Mouse (Mus musculus) lung, postnatal 25 days (tissue): ENCODE measurements around the gene Efs.
"Not testable (repeated sequence)": the region's sequence is repeated elsewhere in the genome, so short reads cannot be mapped to it uniquely, and the experiment has no call there.

Experiments used
- DNase-seq: peaks from one replicate; pipeline ENCODE4 v3.0.0; 2022; ENCODE audit warnings: low spot score

The Efs gene

DNA sequence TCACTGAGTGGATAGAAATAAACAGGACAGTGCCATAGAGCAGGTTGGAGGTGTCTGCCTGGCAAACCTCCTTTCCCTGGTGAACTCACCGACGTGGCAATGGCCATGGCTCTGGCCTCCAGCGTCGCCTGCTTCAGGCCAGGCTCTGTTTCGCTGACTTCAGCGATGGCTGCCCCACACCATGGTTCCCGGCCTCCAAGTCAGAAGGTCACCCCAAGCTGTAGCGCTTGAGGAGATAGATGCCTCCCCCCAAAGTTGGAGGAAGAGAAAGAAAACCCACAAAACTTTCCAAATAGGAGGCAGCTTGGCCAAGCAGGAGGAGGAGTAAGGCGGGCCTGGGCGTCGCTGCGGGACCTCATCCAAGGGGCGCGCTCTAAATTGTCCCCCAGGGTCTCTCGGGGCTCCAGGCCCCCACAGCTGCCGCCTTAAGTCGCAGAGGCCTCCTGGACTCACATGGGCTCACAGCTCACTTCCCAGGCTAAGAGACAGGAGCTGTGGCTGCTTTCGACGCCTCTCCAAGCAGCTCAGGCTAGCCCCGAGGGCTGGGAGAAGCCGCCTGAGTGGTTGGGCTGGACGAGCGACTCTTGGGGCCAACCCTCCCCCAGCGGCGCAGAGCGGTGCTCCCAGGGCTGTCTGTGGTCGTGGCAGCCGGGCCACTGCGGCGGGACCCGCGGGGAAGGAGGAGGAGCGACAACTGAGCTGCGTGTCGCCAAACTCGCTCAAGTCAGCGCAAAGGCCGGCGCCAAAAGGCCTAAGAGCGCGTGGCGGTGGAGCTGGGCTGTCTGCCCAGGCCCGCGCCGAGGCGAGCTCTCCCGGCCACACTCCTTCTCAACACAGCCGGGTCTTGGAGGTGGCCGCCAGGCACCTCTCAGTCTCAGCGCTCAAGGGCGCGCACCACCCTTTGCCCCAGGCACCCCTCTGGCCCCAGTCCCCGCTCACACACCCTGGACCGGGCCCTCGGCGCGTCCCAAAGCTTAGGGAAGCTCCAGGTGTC is at the start of gene Efs:
Gene Efs (minus strand): TSS at position 778 of the 994 bp plus-strand sequence.
- peak; percentile 24 for DNase-seq

- no peak for DNase-seq
These were observed 48.3 kb upstream of the Efs start for GRCm38 (mm10) chr14:54974068-54974791.

DNA sequence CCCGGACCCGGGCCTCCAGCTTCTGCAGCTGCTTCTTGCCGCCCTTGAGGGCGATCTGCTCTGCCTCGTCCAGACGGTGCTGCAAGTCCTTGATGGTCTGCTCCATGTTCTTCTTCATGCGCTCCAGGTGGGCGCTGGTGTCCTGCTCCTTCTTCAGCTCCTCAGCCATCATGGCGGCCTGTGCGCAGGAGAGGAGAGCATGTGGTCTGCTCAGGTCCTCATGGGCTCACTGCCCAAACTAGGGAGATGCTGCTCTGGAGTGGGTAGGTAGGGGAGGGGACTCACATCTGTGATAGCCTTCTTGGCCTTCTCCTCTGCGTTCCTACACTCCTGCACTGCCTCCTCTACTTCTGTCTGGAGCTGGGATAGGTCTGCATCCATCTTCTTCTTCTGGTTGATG is 46.9 kb upstream of the Efs start:
- not testable (repeated sequence) for DNase-seq

DNA sequence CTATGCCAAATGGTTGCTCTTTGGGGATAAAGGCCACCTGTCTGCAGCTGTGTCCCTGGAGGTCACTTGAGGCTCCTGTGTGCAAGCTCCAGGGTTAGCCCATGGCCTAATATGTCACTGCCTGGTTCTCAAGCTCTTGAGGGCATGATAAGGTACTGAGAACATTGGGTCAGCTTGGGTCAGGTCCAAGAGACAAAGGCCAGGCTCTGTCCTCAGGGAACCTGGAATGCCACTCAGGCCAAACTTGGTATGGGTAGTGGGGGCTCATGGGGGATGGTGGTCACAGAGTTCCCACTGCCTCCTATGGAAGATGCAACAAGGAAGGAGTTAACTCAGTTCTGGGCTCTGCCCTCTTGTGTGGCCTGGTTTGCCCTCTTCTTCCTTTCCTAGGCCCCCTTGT is 42.4 kb upstream of the Efs start:
- DNase-seq, result no peak

GRCm38 (mm10) chr14:54967874-54968273 is 41.9 kb upstream of the Efs start:
- no peak for DNase-seq

DNA sequence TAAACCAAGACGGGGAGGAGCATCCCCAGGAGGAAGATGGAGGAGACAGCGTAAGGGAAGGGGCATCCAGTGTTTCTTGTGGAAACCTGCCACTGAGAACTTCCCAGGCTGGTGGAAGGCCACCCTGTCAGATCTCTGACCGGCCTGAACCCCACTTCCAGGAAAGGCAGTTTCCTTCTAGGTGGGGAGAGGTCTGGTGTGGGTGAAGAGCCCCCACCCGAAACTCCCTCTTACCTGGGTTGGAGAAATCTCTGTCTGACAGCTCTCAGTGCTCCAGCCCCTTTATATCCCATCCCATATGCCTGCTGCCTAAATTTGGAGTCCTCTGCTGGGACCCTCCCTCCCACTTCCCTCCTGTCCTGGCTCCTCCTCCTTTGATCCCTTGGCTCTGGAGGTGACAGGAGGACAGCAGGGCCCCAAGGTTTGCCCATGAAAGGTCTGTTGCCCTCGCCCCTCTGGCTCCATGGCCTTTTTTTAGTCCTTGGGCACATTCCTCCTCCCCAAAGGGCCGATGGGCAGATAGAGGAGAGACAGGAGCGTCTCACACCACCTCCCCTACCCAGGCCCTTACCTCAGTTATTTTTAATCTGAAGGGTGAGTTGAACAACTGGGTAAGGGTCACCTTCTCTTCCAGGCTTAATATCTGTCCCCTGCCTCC is 40.5 kb upstream of the Efs start, which contains the start of gene Myh6:
Gene Myh6 (minus strand): TSS at position 608 of the 658 bp plus-strand sequence.
- DNase-seq, result no peak

DNA sequence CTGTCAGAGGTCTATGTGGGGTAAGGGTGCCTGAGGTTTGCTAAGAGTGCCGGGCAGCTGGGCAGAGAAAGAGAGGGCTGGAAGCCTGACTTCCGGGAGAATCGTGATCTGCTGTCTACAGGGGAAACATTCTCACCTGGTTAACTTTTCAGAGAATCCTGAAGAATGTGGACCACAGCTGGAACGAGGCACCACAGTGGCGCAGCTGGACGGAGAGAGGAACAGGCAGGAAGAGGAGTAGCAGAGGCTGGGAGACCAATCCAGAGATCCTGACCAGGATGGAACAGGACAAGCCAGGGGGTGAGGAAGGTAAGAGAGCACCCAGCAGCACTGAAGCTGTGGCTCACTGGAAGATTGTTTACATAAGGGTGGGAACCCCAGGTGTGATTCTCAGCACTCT is 39.7 kb upstream of the Efs start:
- no peak for DNase-seq

GRCm38 (mm10) chr14:54965044-54965443 is 39.1 kb upstream of the Efs start:
- no peak for DNase-seq

DNA sequence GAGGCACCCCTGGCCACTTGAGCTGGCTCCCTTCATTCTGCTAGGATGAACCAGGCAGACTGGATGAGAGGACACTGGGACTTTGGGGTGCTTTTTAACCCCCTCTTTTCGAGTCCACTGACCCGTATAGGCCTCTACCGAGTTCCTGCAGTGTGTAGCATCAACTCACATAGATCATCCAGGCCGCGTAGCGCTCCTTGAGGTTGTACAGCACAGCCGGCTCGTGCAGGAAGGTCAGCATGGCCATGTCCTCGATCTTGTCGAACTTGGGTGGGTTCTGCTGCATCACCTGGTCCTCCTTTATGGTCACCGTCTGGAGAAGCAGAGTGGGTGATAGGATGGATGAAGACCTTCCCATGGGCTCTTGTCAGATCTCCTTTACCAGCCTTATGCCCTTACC is 37.8 kb upstream of the Efs start:
- no peak for DNase-seq

GRCm38 (mm10) chr14:54962714-54963113 is 36.8 kb upstream of the Efs start:
- no peak for DNase-seq

- no peak for DNase-seq
These were observed 35.6 kb upstream of the Efs start for GRCm38 (mm10) chr14:54961487-54961886.

DNA sequence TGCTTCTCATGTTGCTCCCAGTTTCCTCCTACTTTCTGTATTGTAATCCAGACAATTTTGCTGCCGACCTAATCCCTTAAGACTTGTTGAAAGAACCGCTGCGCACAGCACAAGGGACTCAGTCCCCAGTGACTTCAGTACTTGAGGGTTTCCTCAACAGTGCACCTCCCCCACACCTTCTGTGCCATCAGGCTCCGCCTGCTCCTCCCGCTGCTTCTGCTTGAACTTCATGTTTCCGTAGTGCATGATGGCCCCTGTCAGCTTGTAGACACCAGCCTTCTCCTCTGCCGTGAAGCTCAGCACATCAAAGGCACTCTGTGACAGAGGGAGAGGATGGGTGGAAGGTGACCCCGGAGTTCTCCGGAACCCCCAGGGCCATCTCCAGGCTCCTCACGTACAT is 34.8 kb upstream of the Efs start:
- DNase-seq, result no peak

GRCm38 (mm10) chr14:54959853-54960613 is 34.1 kb upstream of the Efs start:
- not testable (repeated sequence) for DNase-seq

DNA sequence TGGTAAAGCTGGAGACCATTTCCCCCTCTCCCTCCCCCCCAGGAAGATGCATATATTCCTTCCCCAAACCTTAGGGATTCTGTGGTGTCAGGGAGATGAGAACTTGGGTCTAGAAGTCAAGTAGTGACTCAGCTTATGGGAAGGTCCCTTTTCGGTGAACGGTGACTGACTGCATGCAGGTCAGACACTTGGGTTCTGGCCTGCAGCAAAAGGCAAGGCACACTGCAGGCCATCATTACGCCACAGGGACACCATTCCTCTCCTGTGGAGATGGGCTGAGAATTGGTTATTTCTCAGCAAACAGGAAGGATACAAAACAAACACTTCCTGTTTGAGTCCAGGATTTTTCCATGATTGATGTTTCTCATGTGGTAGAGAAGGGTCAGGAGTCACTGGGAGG is 33.3 kb upstream of the Efs start:
- DNase-seq, result no peak

DNA sequence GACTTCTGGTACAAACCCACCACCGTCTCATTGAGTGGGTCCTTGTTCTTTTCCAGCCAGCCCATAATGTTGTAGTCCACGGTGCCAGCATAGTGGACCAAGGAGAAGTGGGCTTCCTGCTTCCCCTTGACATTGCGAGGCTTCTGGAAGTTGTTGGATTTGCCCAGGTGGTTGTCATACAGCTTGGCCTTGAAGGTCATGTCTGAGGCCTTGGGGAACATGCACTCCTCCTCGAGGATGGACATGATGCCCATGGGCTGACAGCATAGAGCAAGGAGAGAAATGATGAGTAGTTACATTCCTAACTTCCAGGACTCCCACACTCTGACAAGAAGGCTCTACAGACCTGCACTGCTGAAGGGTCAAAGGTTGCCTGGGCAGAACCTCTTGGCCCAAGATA is 32.6 kb upstream of the Efs start:
- DNase-seq, result no peak

DNA sequence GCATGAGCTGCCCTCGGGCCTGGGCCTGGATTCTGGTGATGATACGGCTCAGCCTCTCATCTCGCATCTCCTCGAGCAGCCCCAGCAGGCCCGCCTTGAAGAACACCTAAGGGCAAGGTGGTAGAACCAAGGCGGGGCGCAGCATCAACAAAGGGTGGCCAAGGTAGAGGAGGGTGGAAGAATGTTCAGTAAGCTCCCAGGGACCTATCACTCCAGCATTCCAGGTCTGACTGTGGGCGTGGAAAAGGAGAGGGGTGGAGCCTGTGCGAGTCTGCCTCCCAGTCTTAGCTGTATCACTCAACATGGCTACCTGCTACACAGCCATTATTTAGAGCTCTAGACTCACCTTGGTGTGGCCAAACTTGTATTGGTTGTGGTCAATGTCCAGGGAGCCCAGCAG is 30.6 kb upstream of the Efs start:
- no peak for DNase-seq

GRCm38 (mm10) chr14:54955481-54955880 is 29.6 kb upstream of the Efs start:
- no peak for DNase-seq

GRCm38 (mm10) chr14:54954474-54954873 is 28.5 kb upstream of the Efs start:
- DNase-seq, result no peak

GRCm38 (mm10) chr14:54953664-54954206 is 27.8 kb upstream of the Efs start:
- DNase-seq, result no peak

DNA sequence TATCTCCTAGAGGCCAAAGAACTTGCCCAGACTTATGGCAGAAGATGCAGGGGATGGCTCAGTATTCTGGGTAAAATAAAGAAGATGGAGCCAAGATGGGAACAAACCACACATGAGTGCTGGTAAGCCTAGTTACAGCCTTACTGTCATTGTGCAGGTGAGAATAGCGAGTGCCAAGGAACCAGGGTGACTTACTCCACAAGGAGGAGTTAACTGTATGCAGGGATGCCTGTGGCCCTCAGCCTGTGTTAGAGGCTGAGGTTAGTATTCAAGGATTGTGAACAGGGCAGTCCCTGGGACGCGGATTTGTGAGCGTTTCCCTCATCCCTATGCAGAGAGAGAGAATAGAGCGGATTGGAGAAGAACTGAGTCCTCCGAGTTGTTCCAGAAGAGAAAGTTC is 25.7 kb upstream of the Efs start:
- no peak for DNase-seq

DNA sequence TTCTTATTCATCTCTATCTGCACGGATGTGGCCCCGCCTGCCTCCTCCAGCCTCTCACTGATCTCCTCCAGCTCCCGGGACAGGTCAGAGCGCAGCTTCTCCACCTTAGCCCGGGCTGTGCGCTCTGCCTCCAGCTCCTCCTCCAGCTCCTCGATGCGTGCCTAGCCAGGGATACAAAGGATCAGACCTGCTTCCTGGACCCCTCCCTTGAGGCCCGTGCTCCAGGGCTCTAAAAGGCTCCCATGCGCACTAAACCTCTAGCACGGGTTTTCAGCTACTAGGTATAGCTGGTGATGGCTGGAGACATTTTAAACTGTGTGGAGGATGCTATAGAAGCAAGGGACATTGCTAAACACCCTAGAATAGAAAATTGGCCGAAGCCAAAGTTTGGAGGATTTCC is 24.6 kb upstream of the Efs start:
- no peak for DNase-seq

DNA sequence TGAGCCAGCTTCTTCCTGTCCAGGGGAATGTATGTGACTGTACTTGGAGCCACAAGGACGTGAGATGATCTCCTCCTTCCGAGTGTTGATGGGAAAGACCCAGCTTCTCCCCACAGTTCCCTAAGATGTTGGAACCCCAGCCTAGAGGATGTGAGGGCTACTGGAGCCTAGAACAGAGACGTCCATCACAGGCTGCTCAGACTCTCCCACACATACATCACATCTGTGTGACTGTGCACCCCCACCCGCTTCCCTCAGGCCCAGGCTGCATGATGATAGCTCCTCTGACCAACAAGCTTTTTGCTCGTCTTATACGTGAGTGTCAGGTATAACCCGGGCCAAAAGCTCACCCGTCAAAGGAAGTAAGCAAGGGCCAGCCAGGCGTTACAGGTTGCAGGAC is 22.9 kb upstream of the Efs start:
- DNase-seq, result no peak
